Mouse (Mus musculus) myocyte (in vitro differentiated cells): ENCODE results near the gene Faf1.

ENCODE experiments used
- E2F4 ChIP-seq: IDR thresholded peaks from one replicate; pipeline ENCODE4 v1.6.1; 2011; ENCODE audit warnings: mild to moderate bottlenecking, control low read depth, moderate library complexity; ENCODE audit not compliant: insufficient read depth
- MAX ChIP-seq: IDR thresholded peaks from one replicate; pipeline ENCODE4 v1.6.1; 2011; ENCODE audit warnings: low read depth, mild to moderate bottlenecking, control low read depth
- POLR2A ChIP-seq: IDR thresholded peaks from one replicate; pipeline ENCODE4 v1.6.1; 2011; ENCODE audit warnings: low read depth, mild to moderate bottlenecking, control low read depth, moderate library complexity; ENCODE audit not compliant: insufficient read length
- TCF12 ChIP-seq: IDR thresholded peaks from one replicate; pipeline ENCODE4 v1.6.1; 2011; ENCODE audit warnings: mild to moderate bottlenecking, control low read depth; ENCODE audit not compliant: poor library complexity, insufficient read depth, severe bottlenecking
- TCF3 ChIP-seq: IDR thresholded peaks from one replicate; pipeline ENCODE4 v1.6.1; 2011; ENCODE audit warnings: low read depth, control low read depth; ENCODE audit not compliant: insufficient read length

DNA sequence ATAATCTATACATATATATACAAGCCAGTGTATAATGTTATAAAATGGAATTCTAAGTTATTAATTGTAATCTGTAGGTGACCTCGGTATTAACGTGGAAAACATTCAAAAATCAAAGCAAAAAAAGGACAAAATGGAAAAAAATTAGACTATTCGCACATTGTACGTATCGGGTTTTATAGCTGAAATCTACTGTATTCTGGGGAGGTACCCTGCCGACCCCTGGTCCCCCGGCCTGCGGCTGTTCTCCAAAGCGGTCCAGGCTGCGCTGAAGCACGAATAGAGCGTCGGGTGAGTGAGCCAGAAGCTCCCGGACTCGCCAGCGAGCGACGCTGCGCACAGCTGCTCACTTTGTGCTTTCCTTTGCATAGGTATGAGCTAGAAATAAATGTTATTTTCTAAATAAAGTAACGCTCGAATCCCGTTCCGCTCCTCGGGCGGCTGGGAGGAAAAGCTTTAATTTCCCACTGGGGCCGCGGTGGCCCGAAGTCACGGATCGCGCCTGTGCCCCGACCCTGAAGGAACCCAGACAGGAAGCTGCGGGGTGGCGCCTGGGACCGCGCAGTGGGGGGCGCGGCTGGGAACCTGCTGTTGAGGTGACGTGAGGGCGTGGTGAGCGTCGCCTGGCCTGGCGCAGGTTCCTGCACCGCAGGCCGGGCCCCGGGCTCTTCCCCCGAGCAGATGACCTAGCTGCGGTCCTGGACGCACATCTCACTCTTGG is 307.1 kb downstream of the Faf1 start:
- TF ChIP-seq POLR2A (no peak), E2F4 (no peak), TCF3 (no peak), MAX (no peak), TCF12 (no peak)
